Mouse (Mus musculus) bone marrow macrophage, adult 2 months (primary cell): ENCODE data around the gene Btbd2. TPM values are rescaled to one million over a fixed set of nuclear protein-coding genes. Genes with fewer than 3 reads are reported as not detected.
"Not testable (repeated sequence)": the region's sequence is repeated elsewhere in the genome, so short reads cannot be mapped to it uniquely, and the experiment has no call there.

ENCODE experiments used
- H3K27ac ChIP-seq: 2 replicates; pipeline ENCODE4 v1.5.1; 2012; ENCODE audit warnings: low read depth, low read length; ENCODE audit not compliant: insufficient read depth
- H3K4me1 ChIP-seq: 2 replicates; pipeline ENCODE4 v1.6.1; 2012; ENCODE audit warnings: low read length; ENCODE audit not compliant: control insufficient read depth, insufficient read depth
- H3K4me3 ChIP-seq: 2 replicates; pipeline ENCODE4 v1.5.1; 2012; ENCODE audit warnings: mild to moderate bottlenecking, low read length, moderate library complexity; ENCODE audit not compliant: insufficient read depth
- CTCF ChIP-seq: IDR thresholded peaks from 2 replicates; pipeline ENCODE4 v1.5.1; 2012; ENCODE audit warnings: low read depth, mild to moderate bottlenecking, low read length, moderate library complexity
- POLR2A ChIP-seq: IDR thresholded peaks from 2 replicates; pipeline ENCODE4 v1.6.1; 2012; ENCODE audit warnings: mild to moderate bottlenecking, low read depth, low read length, borderline replicate concordance
- polyA plus RNA-seq: library from polyadenylated mRNA; stranded (reverse); fragments of >200 nt; gene quantifications from 2 replicates; pipeline ENCODE4 v1.2.4, GENCODE M21; 2012; ENCODE audit not compliant: missing spikeins, insufficient read depth, insufficient read length

Btbd2 gene
- polyA plus RNA-seq, 1 experiment = 22.7 TPM

DNA sequence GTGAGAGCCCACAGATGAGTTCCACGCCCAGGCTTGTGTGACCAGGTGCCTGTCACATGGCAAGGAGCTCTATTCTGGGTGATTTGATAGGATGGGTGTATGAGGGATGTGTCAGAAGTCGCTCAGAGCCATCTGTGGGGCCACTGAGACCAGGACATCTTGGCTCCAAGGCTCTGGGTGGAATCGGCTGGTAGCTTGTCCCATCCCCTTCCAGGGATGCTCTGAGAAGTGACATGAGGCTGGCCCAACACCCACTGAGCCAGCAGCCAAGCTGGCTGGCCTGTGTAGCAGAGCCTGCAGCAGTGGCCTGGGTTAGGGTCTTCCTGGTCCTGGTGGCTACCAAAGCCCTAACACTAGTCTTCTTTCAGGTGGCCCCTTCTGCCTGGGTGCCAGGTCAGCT lies 48.4 kb downstream of the Btbd2 start:
- H3K27ac ChIP-seq = no peak overlapping the region
- TF ChIP-seq CTCF = no peak
- TF ChIP-seq POLR2A = no peak
- H3K4me1 ChIP-seq = peaks cover 20% of the 10 kb centered on the region
- no peak overlapping the region for H3K4me3 ChIP-seq

DNA sequence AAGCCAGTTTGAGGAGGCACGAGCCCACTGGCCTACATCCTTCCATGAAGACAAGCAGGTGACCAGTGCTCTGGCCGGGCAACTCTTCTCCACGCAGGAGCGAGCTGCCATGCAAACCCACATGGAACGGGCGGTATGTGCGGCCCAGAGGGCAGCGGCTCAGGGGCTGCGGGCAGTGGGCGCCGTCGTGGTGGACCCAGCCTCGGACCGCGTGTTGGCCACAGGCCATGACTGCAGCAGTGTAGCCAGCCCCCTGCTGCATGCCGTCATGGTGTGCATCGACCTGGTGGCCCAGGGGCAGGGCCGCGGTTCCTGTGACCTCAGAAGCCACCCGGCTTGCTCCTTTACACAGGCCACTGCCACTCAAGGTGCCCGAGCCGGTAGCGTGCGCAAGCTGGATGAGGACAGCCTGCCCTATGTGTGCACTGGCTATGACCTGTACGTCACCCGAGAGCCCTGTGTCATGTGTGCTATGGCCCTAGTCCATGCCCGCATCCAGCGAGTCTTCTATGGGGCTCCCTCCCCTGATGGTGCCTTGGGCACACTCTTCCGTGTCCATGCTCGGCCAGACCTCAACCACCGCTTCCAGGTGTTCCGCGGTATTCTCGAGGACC lies 50.0 kb downstream of the Btbd2 start:
- Histone ChIP-seq H3K4me1 (peaks cover 21% of the 10 kb centered on the region), H3K27ac (no peak overlapping the region), H3K4me3 (no peak overlapping the region)
- no peak for TF ChIP-seq CTCF
- TF ChIP-seq POLR2A = no peak

DNA sequence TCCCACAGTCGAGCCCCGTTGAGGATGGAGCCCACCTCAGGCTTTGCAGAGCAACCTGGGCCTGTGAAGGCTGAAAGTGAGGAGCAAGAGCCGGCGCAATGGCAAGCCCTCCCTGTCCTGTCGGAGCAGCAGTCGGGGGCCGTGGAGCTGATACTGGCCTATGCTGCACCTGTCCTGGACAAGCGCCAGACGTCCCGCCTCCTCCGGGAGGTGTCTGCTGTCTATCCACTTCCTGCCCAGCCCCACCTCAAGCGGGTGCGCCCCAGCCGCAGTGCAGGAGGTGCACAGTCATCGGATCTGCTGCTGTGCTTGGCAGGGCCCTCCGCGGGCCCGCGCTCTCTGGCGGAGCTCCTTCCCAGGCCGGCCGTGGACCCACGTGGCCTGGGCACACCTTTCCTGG lies 50.6 kb downstream of the Btbd2 start:
- Histone ChIP-seq H3K27ac (no peak overlapping the region), H3K4me1 (peaks cover 17% of the 10 kb centered on the region), H3K4me3 (no peak overlapping the region)
- no peak for TF ChIP-seq CTCF
- TF ChIP-seq POLR2A = no peak

- peaks cover 14% of the 10 kb centered on the region for H3K4me1 ChIP-seq
- not testable (repeated sequence) for H3K4me3 ChIP-seq, H3K27ac ChIP-seq
Observed at GRCm38 (mm10) chr10:80605721-80606120, 51.1 kb downstream of the Btbd2 start, which contains the start of gene Gm49322. TSS of gene Gm49322 (plus strand) at chr10:80606021.

- no peak overlapping the region for H3K4me3 ChIP-seq
- no peak overlapping the region for H3K27ac ChIP-seq
- TF ChIP-seq POLR2A (no peak), CTCF (no peak)
- H3K4me1 ChIP-seq = peaks cover 14% of the 10 kb centered on the region
Observed at GRCm38 (mm10) chr10:80604988-80605387, 51.9 kb downstream of the Btbd2 start.

- Histone ChIP-seq H3K4me1 (peaks cover 14% of the 10 kb centered on the region), H3K27ac (peak overlapping the region; percentile 86), H3K4me3 (peak overlapping the region; percentile 96)
- TF ChIP-seq CTCF (no peak), POLR2A (no peak)
Observed at GRCm38 (mm10) chr10:80604001-80604509, 52.8 kb downstream of the Btbd2 start.

- Histone ChIP-seq H3K27ac (peak overlapping the region; percentile 86), H3K4me3 (peak overlapping the region; percentile 96), H3K4me1 (peaks cover 15% of the 10 kb centered on the region)
- TF ChIP-seq POLR2A = no peak
- no peak for TF ChIP-seq CTCF
Observed at GRCm38 (mm10) chr10:80603364-80603763, 53.5 kb downstream of the Btbd2 start.

DNA sequence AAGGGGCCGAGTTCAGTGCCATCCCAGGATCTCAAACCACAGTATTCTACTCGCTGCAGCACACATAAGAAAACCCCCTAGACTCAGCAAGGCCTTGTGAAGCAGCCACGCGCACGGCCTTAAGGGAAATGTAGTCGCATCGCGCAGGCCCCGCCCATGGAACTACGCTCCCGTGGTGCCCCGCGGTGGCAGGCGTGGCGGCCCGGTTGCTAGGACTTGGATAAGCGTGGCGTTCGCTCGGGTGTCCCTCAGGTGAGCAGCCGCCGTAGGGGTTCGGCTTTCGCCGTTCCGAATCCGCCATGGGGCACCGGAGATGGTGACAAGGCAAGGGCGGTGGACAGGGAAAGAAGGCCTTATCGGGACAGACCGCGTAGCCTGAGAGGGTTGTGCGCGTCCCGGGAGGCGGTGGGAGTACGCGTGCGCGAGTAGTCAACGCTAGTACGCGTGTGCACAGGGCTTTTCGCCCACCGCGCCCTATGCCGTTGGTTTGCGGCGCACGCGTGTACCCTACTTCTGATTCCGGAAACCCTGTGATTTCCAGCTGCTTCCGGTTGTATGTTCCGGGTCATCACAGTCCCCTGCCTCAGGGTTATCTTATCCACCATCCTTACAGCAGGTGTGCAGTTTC lies 54.1 kb downstream of the Btbd2 start, which contains the start of the genes Scamp4 and Adat3:
Gene Scamp4, plus strand, starts transcription at position 175 of the 628 bp plus-strand sequence.
Gene Adat3, plus strand, starts transcription at position 183 of the 628 bp plus-strand sequence.
- Histone ChIP-seq H3K27ac (peak within 1 kb of the TSS; percentile 86), H3K4me1 (peaks cover 21% of the 10 kb centered on the region), H3K4me3 (peak within 1 kb of the TSS; percentile 96)
- TF ChIP-seq CTCF (no peak), POLR2A (no peak)

DNA sequence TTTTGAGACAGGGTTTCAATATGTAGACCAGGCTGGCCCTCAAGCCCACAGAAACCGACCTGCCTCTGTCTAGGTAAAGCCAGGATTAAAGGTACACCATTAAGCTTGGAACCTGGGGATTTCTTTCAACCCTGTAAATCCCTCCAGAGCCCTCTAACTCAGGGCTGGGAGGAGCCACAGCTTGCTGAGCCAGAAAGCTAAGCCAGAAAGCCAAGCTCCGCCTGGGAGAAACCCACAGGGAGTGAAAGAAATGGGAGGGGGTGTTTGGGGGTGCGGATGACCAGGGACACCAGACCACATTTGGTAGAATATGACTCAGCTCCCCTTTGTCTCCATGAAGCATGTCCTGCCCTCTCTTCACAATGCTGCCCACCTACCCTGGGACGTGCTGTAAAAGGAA lies 60.6 kb downstream of the Btbd2 start:
- Histone ChIP-seq H3K27ac (no peak overlapping the region), H3K4me3 (no peak overlapping the region), H3K4me1 (peaks cover 26% of the 10 kb centered on the region)
- TF ChIP-seq CTCF (no peak), POLR2A (no peak)

Other genes starting within 250 kb of the Btbd2 start
- gene Tcf3, start 223.4 kb downstream of the Btbd2 start, polyA plus RNA-seq = 25.5 and 27.4 TPM in 2 replicates
- gene Onecut3, start 162.2 kb downstream of the Btbd2 start, polyA plus RNA-seq = not detected in 2 replicates
- gene Atp8b3, start 117.9 kb downstream of the Btbd2 start, polyA plus RNA-seq = not detected in 2 replicates
- 28.9 and 29.8 TPM in 2 replicates for gene Rexo1, start 95.5 kb downstream of the Btbd2 start, polyA plus RNA-seq
- gene Klf16, start 79.8 kb downstream of the Btbd2 start, polyA plus RNA-seq = 7.7 and 9.3 TPM in 2 replicates
- gene Abhd17a, start 66.7 kb downstream of the Btbd2 start, polyA plus RNA-seq = 63.2 and 67.3 TPM in 2 replicates
- 29.3 and 35.4 TPM in 2 replicates for gene Scamp4, start 54.2 kb downstream of the Btbd2 start, polyA plus RNA-seq
- gene Adat3, start 54.2 kb downstream of the Btbd2 start, polyA plus RNA-seq = 2.2 and 3.2 TPM in 2 replicates
- 1.1 and 2.1 TPM in 2 replicates for gene Gm49322, start 51.0 kb downstream of the Btbd2 start, polyA plus RNA-seq
- gene Csnk1g2, start 34.2 kb downstream of the Btbd2 start, polyA plus RNA-seq = 87.3 and 98.4 TPM in 2 replicates
- 107 and 117 TPM in 2 replicates for gene Mknk2, start 21.0 kb upstream of the Btbd2 start, polyA plus RNA-seq
- 53.3 and 53.8 TPM in 2 replicates for gene Mob3a, start 44.9 kb upstream of the Btbd2 start, polyA plus RNA-seq
- 11.0 and 25.2 TPM in 2 replicates for gene Izumo4, start 45.1 kb upstream of the Btbd2 start, polyA plus RNA-seq
- 121 and 129 TPM in 2 replicates for gene Ap3d1, start 85.2 kb upstream of the Btbd2 start, polyA plus RNA-seq
- 20.9 and 22.1 TPM in 2 replicates for gene Dot1l, start 98.1 kb upstream of the Btbd2 start, polyA plus RNA-seq
- gene Sf3a2, start 141.1 kb upstream of the Btbd2 start, polyA plus RNA-seq = 38.5 and 51.4 TPM in 2 replicates
- gene Plekhj1, start 141.6 kb upstream of the Btbd2 start, polyA plus RNA-seq = 117 and 122 TPM in 2 replicates
- not detected in 2 replicates for gene Amh, start 148.2 kb upstream of the Btbd2 start, polyA plus RNA-seq
- gene Jsrp1, start 156.4 kb upstream of the Btbd2 start, polyA plus RNA-seq = not detected in 2 replicates
- 823 and 921 TPM in 2 replicates for gene Oaz1, start 169.6 kb upstream of the Btbd2 start, polyA plus RNA-seq
- gene Lingo3, start 187.0 kb upstream of the Btbd2 start, polyA plus RNA-seq = not detected in 2 replicates
- 49.7 and 54.3 TPM in 2 replicates for gene Lsm7, start 198.1 kb upstream of the Btbd2 start, polyA plus RNA-seq
- gene Sppl2b, start 198.2 kb upstream of the Btbd2 start, polyA plus RNA-seq = 15.0 and 20.2 TPM in 2 replicates
- not detected in 2 replicates for gene Tmprss9, start 214.8 kb upstream of the Btbd2 start, polyA plus RNA-seq
- 76.6 and 101 TPM in 2 replicates for gene Timm13, start 243.9 kb upstream of the Btbd2 start, polyA plus RNA-seq